Mouse (Mus musculus) erythroid progenitor cell, adult 5-6 weeks (primary cell): Measurements from ENCODE around the gene Cd52. TPM values are rescaled to one million over a fixed set of nuclear protein-coding genes. Genes with fewer than 3 reads are reported as not detected.
A peak's percentile ranks its signal among the peaks of the same experiment; 100 is the strongest.

Experiments used
- ATAC-seq: replicated peaks from 2 replicates; pipeline ENCODE4 v1.8.0; 2016; ENCODE audit warnings: moderate number of reproducible peaks, mild to moderate bottlenecking, moderate TSS enrichment, inconsistent platforms; ENCODE audit not compliant: poor library complexity, low FRiP score, severe bottlenecking
- total RNA-seq, 2 experiments: library from RNA; stranded (forward) in 1 of 2; stranded (reverse) in 1 of 2; fragments of 150-400 nt in 1 of 2; fragments of 186-747, 209-891 nt in 1 of 2; gene quantifications; 2 replicates each; pipeline versions ENCODE4 v1.2.3 to v1.2.4; 2015 to 2017; ENCODE audit warnings: low replicate concordance in 2 of 2

The Cd52 gene
- total RNA-seq, 2 experiments from 2014 or later, result 211 to 288 TPM

GRCm38 (mm10) chr4:134061166-134061830 is 33.6 kb downstream of the Cd52 start:
- ATAC-seq, result no peak

GRCm38 (mm10) chr4:134060135-134060865 is 34.6 kb downstream of the Cd52 start, which contains the start of gene Crybg2:
Gene Crybg2 (plus strand): TSS chr4:134060815.
- no peak for ATAC-seq

GRCm38 (mm10) chr4:134058908-134059307 is 36.0 kb downstream of the Cd52 start:
- ATAC-seq, result no peak

GRCm38 (mm10) chr4:134058166-134058715 is 36.6 kb downstream of the Cd52 start:
- ATAC-seq, result no peak

- no peak for ATAC-seq
Measured at GRCm38 (mm10) chr4:134053538-134053937, 41.3 kb downstream of the Cd52 start, which contains the start of gene Zfp683. Gene Zfp683 (plus strand): TSS chr4:134053838.

- ATAC-seq, result no peak
Measured at GRCm38 (mm10) chr4:134052560-134052959, 42.3 kb downstream of the Cd52 start.

GRCm38 (mm10) chr4:134051912-134052311 is 43.0 kb downstream of the Cd52 start:
- ATAC-seq, result no peak

GRCm38 (mm10) chr4:134047648-134048047 is 47.2 kb downstream of the Cd52 start:
- no peak for ATAC-seq

GRCm38 (mm10) chr4:134043041-134043440 is 51.8 kb downstream of the Cd52 start:
- ATAC-seq, result no peak

- ATAC-seq, result no peak
Measured at GRCm38 (mm10) chr4:134041317-134042123, 53.4 kb downstream of the Cd52 start.

- ATAC-seq, result peak; percentile 79; the same call in 1 of the 2 replicates
Measured at GRCm38 (mm10) chr4:134035953-134036352, 58.9 kb downstream of the Cd52 start.

Other genes with a start within 250 kb of the Cd52 start
- 73.9 and 91.8 TPM in 2 replicates for gene Rps6ka1, start 207.3 kb downstream of the Cd52 start, total RNA-seq (2015; ENCODE audit: low replicate concordance)
- 77.2 and 91.8 TPM in 2 replicates for gene Rps6ka1, start 207.3 kb downstream of the Cd52 start, total RNA-seq (2017; ENCODE audit: low replicate concordance)
- 1,062 and 1,086 TPM in 2 replicates for gene Hmgn2, start 126.4 kb downstream of the Cd52 start, total RNA-seq (2015; ENCODE audit: low replicate concordance)
- 532 and 653 TPM in 2 replicates for gene Hmgn2, start 126.4 kb downstream of the Cd52 start, total RNA-seq (2017; ENCODE audit: low replicate concordance)
- 9.4 and 10.1 TPM in 2 replicates for gene Dhdds, start 94.2 kb downstream of the Cd52 start, total RNA-seq (2015; ENCODE audit: low replicate concordance)
- gene Dhdds, start 94.2 kb downstream of the Cd52 start, total RNA-seq (2017; ENCODE audit: low replicate concordance), result 10.1 and 12.1 TPM in 2 replicates
- 1.1 and 2.1 TPM in 2 replicates for gene Lin28a, start 76.2 kb downstream of the Cd52 start, total RNA-seq (2015; ENCODE audit: low replicate concordance)
- 1.0 and 2.2 TPM in 2 replicates for gene Lin28a, start 76.2 kb downstream of the Cd52 start, total RNA-seq (2017; ENCODE audit: low replicate concordance)
- not detected in 2 replicates for gene Zfp683, start 41.2 kb downstream of the Cd52 start, total RNA-seq (2015; ENCODE audit: low replicate concordance)
- gene Zfp683, start 41.2 kb downstream of the Cd52 start, total RNA-seq (2017; ENCODE audit: low replicate concordance), result not detected in 2 replicates
- 5.0 TPM in 1 of 2 replicates, not detected in the other for gene Crybg2, start 34.3 kb downstream of the Cd52 start, total RNA-seq (2015; ENCODE audit: low replicate concordance)
- gene Crybg2, start 34.3 kb downstream of the Cd52 start, total RNA-seq (2017; ENCODE audit: low replicate concordance), result not detected in 2 replicates
- gene Ubxn11, start 7.5 kb upstream of the Cd52 start, total RNA-seq (2015; ENCODE audit: low replicate concordance), result not detected in 2 replicates
- gene Ubxn11, start 7.5 kb upstream of the Cd52 start, total RNA-seq (2017; ENCODE audit: low replicate concordance), result 4.5 TPM in 1 of 2 replicates, not detected in the other
- 129 and 180 TPM in 2 replicates for gene Sh3bgrl3, start 33.7 kb upstream of the Cd52 start, total RNA-seq (2015; ENCODE audit: low replicate concordance)
- 22.6 and 67.0 TPM in 2 replicates for gene Sh3bgrl3, start 33.7 kb upstream of the Cd52 start, total RNA-seq (2017; ENCODE audit: low replicate concordance)
- 91.4 and 93.3 TPM in 2 replicates for gene Cep85, start 92.0 kb upstream of the Cd52 start, total RNA-seq (2015; ENCODE audit: low replicate concordance)
- 105 and 118 TPM in 2 replicates for gene Cep85, start 92.0 kb upstream of the Cd52 start, total RNA-seq (2017; ENCODE audit: low replicate concordance)
- gene Gm7534, start 107.9 kb upstream of the Cd52 start, total RNA-seq (2015; ENCODE audit: low replicate concordance), result not detected in 2 replicates
- gene Gm7534, start 107.9 kb upstream of the Cd52 start, total RNA-seq (2017; ENCODE audit: low replicate concordance), result not detected in 2 replicates
- gene Catsper4, start 132.3 kb upstream of the Cd52 start, total RNA-seq (2015; ENCODE audit: low replicate concordance), result not detected in 2 replicates
- gene Catsper4, start 132.3 kb upstream of the Cd52 start, total RNA-seq (2017; ENCODE audit: low replicate concordance), result not detected in 2 replicates
- gene Cnksr1, start 143.3 kb upstream of the Cd52 start, total RNA-seq (2015; ENCODE audit: low replicate concordance), result not detected in 2 replicates
- not detected in 2 replicates for gene Cnksr1, start 143.3 kb upstream of the Cd52 start, total RNA-seq (2017; ENCODE audit: low replicate concordance)
- gene E130218I03Rik, start 148.6 kb upstream of the Cd52 start, total RNA-seq (2015; ENCODE audit: low replicate concordance), result not detected in 2 replicates
- not detected in 2 replicates for gene E130218I03Rik, start 148.6 kb upstream of the Cd52 start, total RNA-seq (2017; ENCODE audit: low replicate concordance)
- gene Zfp593, start 150.5 kb upstream of the Cd52 start, total RNA-seq (2015; ENCODE audit: low replicate concordance), result 2.2 and 4.6 TPM in 2 replicates
- gene Zfp593, start 150.5 kb upstream of the Cd52 start, total RNA-seq (2017; ENCODE audit: low replicate concordance), result not detected in 2 replicates
- not detected in 2 replicates for gene Gm30191, start 151.9 kb upstream of the Cd52 start, total RNA-seq (2015; ENCODE audit: low replicate concordance)
- not detected in 2 replicates for gene Gm30191, start 151.9 kb upstream of the Cd52 start, total RNA-seq (2017; ENCODE audit: low replicate concordance)
- gene Grrp1, start 159.0 kb upstream of the Cd52 start, total RNA-seq (2015; ENCODE audit: low replicate concordance), result not detected in 2 replicates
- gene Grrp1, start 159.0 kb upstream of the Cd52 start, total RNA-seq (2017; ENCODE audit: low replicate concordance), result not detected in 2 replicates
- gene Pdik1l, start 192.8 kb upstream of the Cd52 start, total RNA-seq (2015; ENCODE audit: low replicate concordance), result 39.4 and 45.4 TPM in 2 replicates
- 52.6 and 53.7 TPM in 2 replicates for gene Pdik1l, start 192.8 kb upstream of the Cd52 start, total RNA-seq (2017; ENCODE audit: low replicate concordance)
- gene Trim63, start 220.0 kb upstream of the Cd52 start, total RNA-seq (2015; ENCODE audit: low replicate concordance), result not detected in 2 replicates
- not detected in 2 replicates for gene Trim63, start 220.0 kb upstream of the Cd52 start, total RNA-seq (2017; ENCODE audit: low replicate concordance)
- not detected in 2 replicates for gene Slc30a2, start 248.1 kb upstream of the Cd52 start, total RNA-seq (2015; ENCODE audit: low replicate concordance)
- gene Slc30a2, start 248.1 kb upstream of the Cd52 start, total RNA-seq (2017; ENCODE audit: low replicate concordance), result not detected in 2 replicates